Mouse (Mus musculus): ENCODE results near the gene Tax1bp1. TPM values are rescaled to one million over a fixed set of nuclear protein-coding genes. Genes with fewer than 3 reads are reported as not detected.

Tax1bp1 gene
- total RNA-seq, 2 experiments from 2014 or later: 131 to 132 TPM

- DNase-seq (ENCODE audit: low spot score in 2 of 2): no peak
- intact Hi-C loops (cut with DNase I): no loop called here
Observed at GRCm38 (mm10) chr6:52792455-52792854, 78.9 kb downstream of the Tax1bp1 start.

- intact Hi-C loops (cut with DNase I): no loop called here
- peak in 1 of 2 experiments; percentile 33 for DNase-seq (ENCODE audit: low spot score in 2 of 2)
Observed at GRCm38 (mm10) chr6:52795029-52795841, 81.7 kb downstream of the Tax1bp1 start.

- intact Hi-C loops (cut with DNase I): no loop called here
- no peak for DNase-seq (ENCODE audit: low spot score in 2 of 2)
Observed at GRCm38 (mm10) chr6:52796035-52796598, 82.6 kb downstream of the Tax1bp1 start.

- no peak for DNase-seq (ENCODE audit: low spot score in 2 of 2)
- intact Hi-C loops (cut with DNase I): no loop called here
Observed at GRCm38 (mm10) chr6:52796691-52797090, 83.2 kb downstream of the Tax1bp1 start.

GRCm38 (mm10) chr6:52797252-52797800 lies 83.8 kb downstream of the Tax1bp1 start:
- intact Hi-C loops (cut with DNase I): no loop called here
- DNase-seq (ENCODE audit: low spot score in 2 of 2): no peak

GRCm38 (mm10) chr6:52802181-52802580 lies 88.7 kb downstream of the Tax1bp1 start:
- DNase-seq (ENCODE audit: low spot score in 2 of 2): no peak
- intact Hi-C loops (cut with DNase I): no loop called here

GRCm38 (mm10) chr6:52805237-52805856 lies 91.8 kb downstream of the Tax1bp1 start:
- intact Hi-C loops (cut with DNase I): no loop called here

More at GRCm38 (mm10) chr6:52805237-52805856, 91.8 kb downstream of the Tax1bp1 start:
- no peak for DNase-seq (ENCODE audit: low spot score in 2 of 2)

Other genes with a start within 250 kb of the Tax1bp1 start
- gene Hibadh, start 73.3 kb upstream of the Tax1bp1 start, total RNA-seq (2021): 10 to 100 TPM; 40.0 to 47.9 TPM

Measured in left cerebral cortex, postnatal 25 days (tissue).